Mouse (Mus musculus): ENCODE measurements around the gene Med29.

Gene Med29

DNA sequence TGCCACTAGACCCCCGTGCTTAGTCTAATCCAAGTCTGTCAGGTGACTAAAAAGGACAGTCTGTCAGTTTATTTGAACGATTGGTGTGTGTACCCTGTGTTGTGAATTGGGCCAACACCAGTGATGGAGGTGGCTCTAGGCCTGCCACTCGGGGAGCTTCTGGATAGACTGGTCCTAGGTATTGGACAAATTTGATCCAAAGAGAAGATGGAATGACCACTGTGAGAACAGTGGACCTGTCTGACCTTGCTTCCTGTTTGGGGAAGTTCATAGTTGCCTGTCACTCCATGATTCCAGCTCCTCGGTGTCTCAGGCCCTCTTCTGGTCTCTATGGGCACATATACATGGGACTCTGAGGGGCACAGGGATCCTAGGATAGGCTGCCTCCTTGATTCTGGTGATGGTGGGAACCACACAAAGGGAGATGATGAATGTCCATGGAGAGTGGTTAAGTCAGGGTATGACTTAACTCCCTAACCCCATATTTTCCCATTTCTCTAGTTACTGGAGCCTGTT lies 40.8 kb downstream of the Med29 start:
- no peak for DNase-seq

DNA sequence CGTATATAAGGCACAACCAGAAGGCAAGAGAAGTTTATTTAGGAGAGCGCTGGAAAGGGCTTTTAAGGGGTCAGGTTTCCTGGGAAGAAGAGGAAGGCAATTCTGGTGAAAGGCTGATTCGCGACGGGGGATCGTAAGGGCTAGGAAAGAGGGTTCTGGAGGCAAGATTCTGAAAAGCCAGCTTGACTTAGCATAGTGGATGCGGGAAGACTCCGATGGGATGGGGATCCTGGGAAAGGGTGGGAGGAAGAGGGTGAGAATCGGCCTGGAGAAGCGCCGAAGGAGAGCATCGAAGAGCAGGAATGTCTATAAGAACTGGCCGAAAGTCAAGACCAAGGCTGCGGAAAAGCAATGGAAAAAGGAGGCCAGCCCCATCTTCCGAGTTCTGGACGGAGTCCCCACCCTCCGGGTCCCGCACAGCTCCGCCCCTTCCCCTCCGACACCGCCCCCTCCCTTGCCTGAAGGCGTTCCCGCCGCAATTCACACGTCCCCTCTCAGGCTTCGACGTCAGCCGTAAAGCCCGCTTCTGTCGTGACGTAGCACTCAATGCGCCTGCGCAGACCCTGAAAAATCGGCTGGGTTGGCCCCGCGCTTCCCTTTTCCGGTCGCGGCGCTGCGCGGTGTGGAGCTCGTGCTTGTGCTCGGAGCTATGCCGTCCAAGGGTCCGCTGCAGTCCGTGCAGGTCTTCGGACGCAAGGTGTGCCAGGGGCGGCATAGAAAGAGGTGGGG lies 42.2 kb downstream of the Med29 start, which contains the start of gene Rps16:
Gene Rps16 (plus strand): TSS at position 498 of the 729 bp plus-strand sequence.
- DNase-seq: peak; percentile 99

DNA sequence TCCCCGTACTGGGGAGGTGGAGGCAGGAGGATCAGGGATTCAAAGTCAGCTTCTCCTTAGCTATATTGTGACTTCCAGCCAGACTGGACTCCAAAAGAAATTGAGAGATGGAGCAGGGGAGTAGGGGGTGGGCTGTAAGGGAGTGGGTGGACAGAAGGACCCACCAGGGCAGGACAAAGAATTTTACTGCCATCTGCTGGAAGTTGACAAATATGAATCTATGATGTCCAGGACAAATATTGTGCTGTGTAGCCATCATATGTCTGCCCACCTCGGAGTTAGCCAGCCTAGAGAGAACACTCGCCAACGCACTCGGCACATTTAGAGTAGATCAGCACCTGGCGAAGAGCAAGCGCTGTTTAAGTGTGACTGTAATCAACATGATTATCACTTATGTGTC lies 43.9 kb downstream of the Med29 start:
- no peak for DNase-seq

DNA sequence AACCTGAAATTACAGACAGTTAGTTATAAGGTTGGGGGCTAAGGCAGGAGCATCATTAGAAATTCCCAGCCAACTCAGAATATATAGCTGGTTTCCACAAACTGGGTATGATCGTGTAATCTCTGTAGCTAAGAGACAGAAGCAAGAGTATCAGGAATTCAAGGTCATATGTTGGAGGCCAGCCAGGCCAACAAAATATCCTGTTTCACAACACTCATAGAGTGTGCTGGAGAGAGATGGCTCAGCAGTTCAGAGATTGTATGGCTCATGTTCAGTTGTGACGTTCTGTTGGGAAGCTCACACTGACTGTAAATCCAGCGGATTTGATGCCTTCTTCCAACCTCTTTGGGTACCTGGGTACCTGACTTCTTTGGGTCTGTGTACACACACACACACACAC lies 44.8 kb downstream of the Med29 start:
- DNase-seq: no peak

DNA sequence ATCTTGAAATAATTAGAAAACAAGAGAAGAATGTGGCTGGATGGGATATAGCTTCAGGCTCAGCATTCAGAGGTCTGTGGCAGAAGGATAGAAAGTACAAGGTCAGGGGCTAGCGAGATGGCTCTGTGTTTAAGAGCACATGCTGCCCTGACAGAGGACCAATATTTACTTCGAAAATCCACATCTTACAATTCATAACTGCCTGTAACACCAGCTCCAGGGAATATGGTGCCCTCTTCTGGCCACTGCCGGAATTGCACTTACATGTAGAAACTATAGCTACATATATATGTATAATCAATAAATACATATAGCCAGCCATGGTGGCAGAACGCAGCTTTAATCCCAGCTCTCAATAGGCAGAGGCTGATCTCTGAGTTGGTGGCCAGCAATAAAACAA lies 47.9 kb downstream of the Med29 start:
- DNase-seq: peak; percentile 87

DNA sequence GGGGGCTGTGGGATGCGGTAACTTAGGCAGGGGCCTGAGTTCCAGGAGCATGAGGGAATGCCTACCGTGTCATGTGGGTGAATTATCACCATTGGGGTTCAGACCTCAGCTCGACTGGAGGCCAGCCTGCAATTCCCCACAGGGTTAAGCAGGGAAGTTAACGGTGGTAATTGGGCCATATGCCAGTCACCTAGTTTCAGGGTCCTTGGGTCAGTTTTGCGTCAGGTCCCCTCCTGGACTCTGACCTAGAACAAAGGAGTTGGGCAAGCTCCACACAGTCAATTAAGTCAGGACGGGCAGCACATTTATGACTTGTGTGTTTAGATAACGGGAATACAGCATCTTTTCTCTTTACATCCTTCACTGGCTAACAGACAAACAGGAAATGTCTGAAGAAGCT lies 51.1 kb downstream of the Med29 start:
- DNase-seq: no peak

DNA sequence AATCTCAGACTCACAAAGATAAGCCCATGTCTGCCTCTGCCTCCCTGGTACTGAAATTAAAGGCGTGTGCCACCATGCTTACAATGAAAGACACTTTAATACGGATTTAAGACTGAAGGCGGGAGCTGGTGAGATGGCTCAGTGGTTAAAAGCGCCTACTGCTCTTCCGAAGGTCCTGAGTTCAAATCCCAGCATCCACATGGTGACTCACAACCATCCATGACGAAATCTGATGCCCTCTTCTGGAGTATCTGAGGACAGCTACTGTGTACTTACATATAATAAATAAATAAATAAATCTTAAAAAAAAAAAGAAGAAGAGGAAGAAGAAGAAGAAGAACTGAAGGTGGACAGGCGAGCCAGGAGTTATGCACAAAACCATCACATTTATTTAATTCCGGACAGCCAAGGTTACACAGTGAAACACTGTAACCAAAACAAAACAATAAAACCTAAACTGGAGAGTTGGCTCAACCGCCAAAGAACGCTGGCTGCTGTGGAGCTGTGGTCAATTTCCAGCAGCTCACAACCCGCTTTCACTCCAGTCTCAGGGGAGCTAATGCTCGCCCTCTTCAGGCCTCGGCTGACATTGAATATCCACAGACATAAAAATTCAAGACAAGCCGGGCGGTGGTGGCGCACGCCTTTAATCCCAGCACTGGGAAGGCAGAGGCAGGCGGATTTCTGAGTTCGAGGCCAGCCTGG lies 53.1 kb downstream of the Med29 start:
- DNase-seq: peak; percentile 64

DNA sequence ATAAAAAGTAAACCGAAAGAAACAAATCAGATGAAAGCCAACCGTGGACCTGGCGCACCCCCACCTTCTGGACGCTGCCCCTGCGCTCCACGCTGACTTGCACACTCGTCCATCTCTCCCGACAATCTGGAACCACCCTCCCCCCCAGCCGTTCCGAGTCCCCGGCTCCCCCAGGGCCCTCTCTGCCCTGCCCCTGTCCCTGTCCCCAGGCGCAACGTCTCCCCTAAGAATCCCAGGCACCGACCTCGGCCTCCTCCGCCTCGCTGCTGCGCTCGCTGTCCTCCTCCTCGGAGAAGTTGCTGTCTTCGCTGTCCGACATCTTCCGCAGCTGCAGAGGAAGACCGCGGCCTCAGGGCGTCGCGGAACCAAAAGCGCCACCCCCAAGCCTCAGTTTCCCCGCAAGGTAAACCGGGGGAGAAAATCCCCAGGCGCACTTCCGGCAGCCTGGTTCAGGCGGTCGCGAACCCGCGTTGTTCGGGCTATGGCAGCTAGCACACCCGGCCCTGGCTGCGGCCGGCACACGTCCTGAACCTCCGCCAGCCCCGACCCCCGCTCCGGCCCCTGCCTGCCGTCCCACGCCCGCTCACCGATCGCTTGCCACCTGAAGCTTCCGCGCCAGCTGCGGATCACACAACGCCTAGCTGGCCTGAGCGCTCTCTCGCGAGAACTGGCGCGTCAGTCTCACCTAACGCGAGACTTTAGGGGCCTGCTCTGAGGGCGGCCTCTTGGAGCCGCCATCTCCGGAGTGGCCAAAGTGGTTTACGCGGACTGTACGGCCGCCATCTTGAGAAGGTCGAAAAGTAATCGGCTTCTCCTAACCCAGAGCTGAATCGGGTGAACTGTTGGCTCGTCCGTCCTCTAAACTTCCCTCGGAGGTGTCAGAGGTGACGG lies 54.2 kb downstream of the Med29 start, which contains the start of gene Supt5:
Gene Supt5 (minus strand): TSS at position 639 of the 891 bp plus-strand sequence.
- peak; percentile 98 for DNase-seq
